Mouse (Mus musculus) heart, embryonic 15.5 days (tissue): ENCODE measurements around the gene Gm5678. TPM values are rescaled to one million over a fixed set of nuclear protein-coding genes. Genes with fewer than 3 reads are reported as not detected.
"Not testable (repeated sequence)": the region's sequence is repeated elsewhere in the genome, so short reads cannot be mapped to it uniquely, and the experiment has no call there.

Experiments
- ATAC-seq: fragments of 200-750 bp; cut with Nextera tagmentation; replicated peaks from 2 replicates; pipeline ENCODE4 v1.8.0; 2017; ENCODE audit warnings: low read depth, moderate TSS enrichment; ENCODE audit not compliant: insufficient number of reproducible peaks, insufficient read depth, low FRiP score
- H3K27ac ChIP-seq: fragments of 300-500 bp; sonication (generic); 2 replicates; pipeline ENCODE4 v1.5.1; 2015; ENCODE audit warnings: mild to moderate bottlenecking, inconsistent platforms
- H3K27me3 ChIP-seq: fragments of 300-500 bp; sonication (generic); 2 replicates; pipeline ENCODE4 v1.6.1; 2015; ENCODE audit warnings: inconsistent platforms
- H3K36me3 ChIP-seq: fragments of 300-500 bp; sonication (generic); 2 replicates; pipeline ENCODE4 v1.6.1; 2015; ENCODE audit warnings: mild to moderate bottlenecking, inconsistent platforms
- H3K4me1 ChIP-seq: fragments of 300-500 bp; sonication (generic); replicated peaks from 2 replicates; pipeline ENCODE4 v1.6.1; 2015; ENCODE audit warnings: inconsistent platforms
- H3K4me2 ChIP-seq: fragments of 300-500 bp; sonication (generic); 2 replicates; pipeline ENCODE4 v1.6.1; 2015; ENCODE audit warnings: inconsistent platforms, mild to moderate bottlenecking, moderate library complexity
- H3K4me3 ChIP-seq: fragments of 300-500 bp; sonication (generic); 2 replicates; pipeline ENCODE4 v1.5.1; 2015; ENCODE audit warnings: mild to moderate bottlenecking, inconsistent platforms
- H3K9ac ChIP-seq: fragments of 300-500 bp; sonication (generic); 2 replicates; pipeline ENCODE4 v1.6.1; 2015; ENCODE audit warnings: mild to moderate bottlenecking, inconsistent platforms
- H3K9me3 ChIP-seq: fragments of 300-500 bp; sonication (generic); replicated peaks from 2 replicates; pipeline ENCODE4 v1.6.1; 2016; ENCODE audit warnings: inconsistent platforms
- WGBS: fragments of 180-500 bp; shearing (Covaris S2); methylation state at CpG from one replicate; pipeline ENCODE4 v1.1.7; 2015; ENCODE audit warnings: mixed read lengths; 5-methylcytosine and 5-hydroxymethylcytosine counted together
- polyA plus RNA-seq: library from polyadenylated mRNA; unstranded; fragments of >200 nt; fragmentation: Nextera tagmentation; extraction: Ambion mirVana; gene quantifications from 2 replicates; pipeline ENCODE4 v1.2.1, GENCODE M21; 2015

The Gm5678 gene
- polyA plus RNA-seq, 1 experiment from 2014 or later: not detected

DNA sequence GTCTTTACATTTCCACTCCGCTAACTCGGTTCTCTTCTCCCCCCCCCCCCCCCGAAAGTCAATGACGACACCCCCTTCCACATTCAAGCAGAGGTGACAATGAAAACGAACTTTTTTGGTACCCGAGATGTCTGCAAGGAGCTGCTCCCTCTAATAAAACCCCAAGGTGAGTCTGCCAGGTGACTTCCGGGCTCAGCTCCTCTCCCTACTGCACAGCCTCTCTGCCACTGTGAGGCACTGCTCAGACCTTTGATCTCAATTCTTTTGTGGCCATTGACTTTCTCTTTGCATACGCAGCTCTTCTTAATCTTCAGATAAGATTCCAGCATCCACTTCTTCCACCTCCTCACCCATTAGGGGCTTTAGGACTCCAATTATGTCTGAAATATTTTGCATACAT is 19.2 kb upstream of the Gm5678 start:
- Histone ChIP-seq H3K27me3 (no peaks in the 10 kb centered on the region), H3K9ac (no peak overlapping the region), H3K27ac (no peak overlapping the region), H3K4me2 (peak overlapping the region; percentile 96), H3K36me3 (peaks cover 7% of the 10 kb centered on the region; the same call in 1 of the 2 replicates), H3K4me1 (peaks cover 17% of the 10 kb centered on the region), H3K4me3 (peak overlapping the region; percentile 74), H3K9me3 (no peaks in the 10 kb centered on the region)
- no peak for ATAC-seq
- 70% methylated on average over 8 of the region's 8 CpGs for WGBS

DNA sequence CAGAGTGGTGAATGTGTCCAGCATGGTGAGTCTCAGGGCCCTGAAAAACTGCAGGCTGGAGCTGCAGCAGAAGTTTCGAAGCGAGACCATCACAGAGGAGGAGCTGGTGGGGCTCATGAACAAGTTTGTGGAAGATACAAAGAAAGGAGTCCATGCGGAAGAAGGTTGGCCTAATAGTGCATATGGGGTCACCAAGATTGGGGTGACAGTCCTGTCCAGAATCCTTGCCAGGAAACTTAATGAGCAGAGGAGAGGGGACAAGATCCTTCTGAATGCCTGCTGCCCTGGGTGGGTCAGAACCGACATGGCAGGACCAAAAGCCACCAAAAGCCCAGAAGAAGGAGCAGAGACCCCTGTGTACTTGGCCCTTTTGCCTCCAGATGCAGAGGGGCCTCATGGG is 18.1 kb upstream of the Gm5678 start:
- Histone ChIP-seq H3K36me3 (peaks cover 7% of the 10 kb centered on the region; the same call in 1 of the 2 replicates), H3K4me1 (peaks cover 9% of the 10 kb centered on the region), H3K9me3 (no peaks in the 10 kb centered on the region), H3K27me3 (no peaks in the 10 kb centered on the region), H3K9ac (no peak overlapping the region), H3K27ac (no peak overlapping the region), H3K4me2 (no peak overlapping the region), H3K4me3 (no peak overlapping the region)
- no peak for ATAC-seq
- WGBS: 94% methylated on average over 4 of the region's 4 CpGs

GRCm38 (mm10) chr16:93610961-93611360 is 16.9 kb upstream of the Gm5678 start:
- peaks cover 7% of the 10 kb centered on the region for H3K4me1 ChIP-seq
- no peak overlapping the region for H3K27ac ChIP-seq
- no peak overlapping the region for H3K4me2 ChIP-seq
- H3K9ac ChIP-seq: no peak overlapping the region
- no peak for ATAC-seq
- H3K4me3 ChIP-seq: no peak overlapping the region
- WGBS: 86% methylated on average over 4 of the region's 4 CpGs
- H3K27me3 ChIP-seq: no peaks in the 10 kb centered on the region
- no peaks in the 10 kb centered on the region for H3K9me3 ChIP-seq
- H3K36me3 ChIP-seq: peaks cover 7% of the 10 kb centered on the region; the same call in 1 of the 2 replicates

GRCm38 (mm10) chr16:93615118-93615870 is 12.6 kb upstream of the Gm5678 start:
- Histone ChIP-seq H3K4me3 (no peak overlapping the region), H3K9ac (no peak overlapping the region), H3K36me3 (peaks cover 7% of the 10 kb centered on the region; the same call in 1 of the 2 replicates), H3K27ac (no peak overlapping the region), H3K4me1 (no peaks in the 10 kb centered on the region), H3K4me2 (no peak overlapping the region), H3K27me3 (no peaks in the 10 kb centered on the region), H3K9me3 (no peaks in the 10 kb centered on the region)
- 36% methylated on average over 5 of the region's 5 CpGs for WGBS
- ATAC-seq: no peak

- WGBS: 76% methylated on average over 4 of the region's 4 CpGs
- not testable (repeated sequence) for H3K27ac ChIP-seq, H3K4me3 ChIP-seq, H3K9ac ChIP-seq, H3K4me1 ChIP-seq, H3K9me3 ChIP-seq, ATAC-seq, H3K36me3 ChIP-seq, H3K4me2 ChIP-seq
- H3K27me3 ChIP-seq: peaks cover 10% of the 10 kb centered on the region; the same call in 1 of the 2 replicates
These were observed 4.1 kb upstream of the Gm5678 start for GRCm38 (mm10) chr16:93623759-93624158.

DNA sequence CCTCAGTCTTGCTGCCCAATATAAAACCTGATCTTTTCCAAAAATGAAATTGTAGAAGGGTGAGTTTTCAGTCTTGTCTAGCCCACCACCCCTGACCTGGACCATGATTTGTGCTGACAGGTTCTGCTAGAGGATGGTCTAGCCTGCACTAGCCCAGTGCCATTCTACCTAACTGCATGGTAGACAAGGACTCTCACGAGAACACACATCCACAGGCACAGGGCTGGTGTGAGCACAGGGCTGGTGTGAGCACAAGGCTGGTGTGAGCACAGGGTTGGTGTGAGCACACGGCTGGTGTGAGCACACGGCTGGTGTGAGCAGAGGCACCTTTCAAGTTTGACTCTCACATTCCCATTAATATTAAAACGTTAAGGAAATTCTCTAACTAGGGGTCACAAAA is 3.2 kb upstream of the Gm5678 start:
- Histone ChIP-seq H3K9me3 (no peaks in the 10 kb centered on the region), H3K4me2 (no peak overlapping the region), H3K4me1 (no peaks in the 10 kb centered on the region), H3K4me3 (no peak overlapping the region), H3K9ac (no peak overlapping the region), H3K27me3 (peaks cover 10% of the 10 kb centered on the region; the same call in 1 of the 2 replicates), H3K36me3 (no peaks in the 10 kb centered on the region), H3K27ac (no peak overlapping the region)
- ATAC-seq: no peak
- 77% methylated on average over 4 of the region's 4 CpGs for WGBS

DNA sequence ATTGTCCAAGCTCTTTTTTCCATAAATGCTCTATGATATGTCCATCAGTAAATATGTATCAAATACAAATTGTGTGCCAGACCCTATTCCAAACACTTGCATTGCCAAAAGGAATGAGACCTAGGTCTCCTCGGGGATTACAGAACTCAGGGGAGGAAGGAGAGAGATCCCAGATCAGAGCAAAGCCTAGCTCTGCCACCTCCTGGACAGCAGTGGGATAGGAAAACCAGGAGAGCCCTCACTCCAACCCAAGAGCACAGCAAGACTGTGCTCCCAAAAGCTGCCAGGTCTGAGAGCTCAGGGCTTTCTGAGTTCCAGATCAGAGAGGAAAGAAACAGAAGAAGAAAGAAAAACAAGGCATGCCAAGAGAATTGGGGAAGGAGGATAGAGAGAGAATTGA is 1.2 kb upstream of the Gm5678 start:
- no peak overlapping the region for H3K4me3 ChIP-seq
- no peak overlapping the region for H3K9ac ChIP-seq
- 3% methylated on average over 1 of the region's 1 CpGs for WGBS
- H3K36me3 ChIP-seq: no peaks in the 10 kb centered on the region
- H3K27ac ChIP-seq: no peak overlapping the region
- H3K4me2 ChIP-seq: no peak overlapping the region
- H3K4me1 ChIP-seq: no peaks in the 10 kb centered on the region
- no peak for ATAC-seq
- H3K9me3 ChIP-seq: no peaks in the 10 kb centered on the region
- H3K27me3 ChIP-seq: peaks cover 10% of the 10 kb centered on the region; the same call in 1 of the 2 replicates

- no peaks in the 10 kb centered on the region for H3K27me3 ChIP-seq
- 45% methylated on average over 4 of the region's 4 CpGs for WGBS
- H3K4me3 ChIP-seq: no peak overlapping the region
- H3K4me2 ChIP-seq: no peak overlapping the region
- H3K4me1 ChIP-seq: no peaks in the 10 kb centered on the region
- H3K9ac ChIP-seq: no peak overlapping the region
- ATAC-seq: no peak
- no peaks in the 10 kb centered on the region for H3K36me3 ChIP-seq
- no peak overlapping the region for H3K27ac ChIP-seq
- no peaks in the 10 kb centered on the region for H3K9me3 ChIP-seq
These were observed 16.1 kb downstream of the Gm5678 start for GRCm38 (mm10) chr16:93644006-93644405.

- Histone ChIP-seq H3K4me1 (no peaks in the 10 kb centered on the region), H3K9me3 (no peaks in the 10 kb centered on the region), H3K27ac (no peak overlapping the region), H3K4me3 (no peak overlapping the region), H3K27me3 (no peaks in the 10 kb centered on the region), H3K4me2 (no peak overlapping the region), H3K9ac (no peak overlapping the region), H3K36me3 (no peaks in the 10 kb centered on the region)
- no peak for ATAC-seq
- 60% methylated on average over 5 of the region's 5 CpGs for WGBS
These were observed 20.7 kb downstream of the Gm5678 start for GRCm38 (mm10) chr16:93648441-93649183.

- Histone ChIP-seq H3K4me2 (no peak overlapping the region), H3K9ac (no peak overlapping the region), H3K27me3 (no peaks in the 10 kb centered on the region), H3K4me1 (no peaks in the 10 kb centered on the region), H3K4me3 (no peak overlapping the region), H3K36me3 (no peaks in the 10 kb centered on the region), H3K9me3 (peaks cover 4% of the 10 kb centered on the region; the same call in 1 of the 2 replicates), H3K27ac (no peak overlapping the region)
- no peak for ATAC-seq
These were observed 40.1 kb downstream of the Gm5678 start for GRCm38 (mm10) chr16:93667976-93668375.

GRCm38 (mm10) chr16:93669521-93669920 is 41.6 kb downstream of the Gm5678 start:
- Histone ChIP-seq H3K9me3 (peaks cover 4% of the 10 kb centered on the region; the same call in 1 of the 2 replicates), H3K36me3 (no peaks in the 10 kb centered on the region)
- ATAC-seq: no peak

More at GRCm38 (mm10) chr16:93669521-93669920, 41.6 kb downstream of the Gm5678 start:
- no peak overlapping the region for H3K9ac ChIP-seq
- H3K27me3 ChIP-seq: no peaks in the 10 kb centered on the region
- H3K27ac ChIP-seq: no peak overlapping the region
- H3K4me2 ChIP-seq: no peak overlapping the region
- H3K4me3 ChIP-seq: no peak overlapping the region
- H3K4me1 ChIP-seq: no peaks in the 10 kb centered on the region
